In genomic region chr2:125187904-125188303, GRCm38 (mm10) we compare ENCODE assay signal across 25 mouse cellular contexts. TPM values are rescaled to one million over a fixed set of nuclear protein-coding genes. Genes with fewer than 3 reads are reported as not detected.
DNase-seq lines count a peak whose midpoint lies in the region; ATAC-seq lines count a peak whose summit lies in the region.
"Had no signal": no experiment of that assay in that cellular context is flagged by ENCODE, and none has a peak within 500 bp of the region (broad histone marks: within the 10 kb centered on the region; RNA-seq: fewer than 3 reads in every experiment).

No protein-coding gene starts in this region.

- no peaks in the 10 kb centered on the region for H3K36me3 ChIP-seq in embryonic facial prominence, embryonic 14.5 days (ENCODE audit: control insufficient read depth, insufficient read depth, low read length)
- H3K36me3 ChIP-seq: embryonic facial prominence, embryonic 13.5 days; forebrain, embryonic 15.5 days had no signal

- no peaks in the 10 kb centered on the region for H3K9me3 ChIP-seq in embryonic facial prominence, embryonic 14.5 days (ENCODE audit: control insufficient read depth, low read length)
- H3K9me3 ChIP-seq: embryonic facial prominence, embryonic 13.5 days; forebrain, embryonic 13.5 days; forebrain, embryonic 15.5 days had no signal

- 42% methylated on average over 11 of the region's 11 CpGs for WGBS in embryonic facial prominence, embryonic 14.5 days

- no peak overlapping the region for H3K4me3 ChIP-seq in embryonic facial prominence, embryonic 14.5 days (ENCODE audit: low read depth, low read length)
- H3K4me3 ChIP-seq: embryonic facial prominence, embryonic 13.5 days; forebrain, embryonic 13.5 days; forebrain, embryonic 15.5 days had no signal

- no peaks in the 10 kb centered on the region for H3K4me1 ChIP-seq in embryonic facial prominence, embryonic 14.5 days (ENCODE audit: control insufficient read depth, insufficient read depth, low read length)
- H3K4me1 ChIP-seq: forebrain, embryonic 13.5 days; forebrain, embryonic 15.5 days had no signal

- no peak overlapping the region for H3K27ac ChIP-seq in embryonic facial prominence, embryonic 14.5 days (replicated peaks; ENCODE audit: low read depth, low read length)
- H3K27ac ChIP-seq: embryonic facial prominence, embryonic 13.5 days; forebrain, embryonic 13.5 days; forebrain, embryonic 15.5 days had no signal

- ATAC-seq in embryonic facial prominence, embryonic 14.5 days (ENCODE audit: low read depth) = no peak
- ATAC-seq in cerebellum, adult (ENCODE audit: insufficient number of reproducible peaks, low FRiP score, low TSS enrichment) = no peak
- ATAC-seq: forebrain, embryonic 13.5 days; forebrain, embryonic 15.5 days; forebrain, postnatal 0 days had no signal

- peak; percentile 71 for DNase-seq in heart, adult 11 months
- DNase-seq in heart, adult 18-20 months = no peak
- peak; percentile 23 for DNase-seq in left cerebral cortex, postnatal 4 days
- no peak for DNase-seq in left cerebral cortex, adult 18-20 months (ENCODE audit: low spot score in 2 of 2)
- peak; percentile 58 for DNase-seq in embryonic facial prominence, embryonic 14.5 days (ENCODE audit: low spot score)
- DNase-seq: adrenal gland, adult 2 months; adrenal gland, postnatal 10 days; adrenal gland, postnatal 25 days; cerebellum, adult 11 months; cerebellum, adult 18-20 months; cerebellum, adult 8-10 months; cerebellum, adult 9-11 months; cerebellum, postnatal 36 days; embryo, embryonic 11 days; forebrain, postnatal 0 days had no signal

- 0 out of 2 replicates have a peak, but pooled peaks cover 5% of the 10 kb centered on the region for H3K27me3 ChIP-seq in embryonic facial prominence, embryonic 14.5 days (replicated peaks; ENCODE audit: control insufficient read depth, insufficient read depth, low read length)
- H3K27me3 ChIP-seq: forebrain, embryonic 13.5 days; forebrain, embryonic 15.5 days had no signal

- H3K4me2 ChIP-seq in embryonic facial prominence, embryonic 14.5 days (ENCODE audit: low read depth, low read length) = no peak overlapping the region
- H3K4me2 ChIP-seq: embryonic facial prominence, embryonic 13.5 days; forebrain, embryonic 13.5 days; forebrain, embryonic 15.5 days had no signal

- intact Hi-C loops in left cerebral cortex, postnatal 4 days (cut with DNase I) = loop anchor here (5.0 to 10.0 kb wide), 3 partner anchors 131 to 1086 kb away; no protein-coding TSS in a partner anchor

- H3K9ac ChIP-seq in embryonic facial prominence, embryonic 14.5 days (ENCODE audit: low read depth, low read length) = no peak overlapping the region
- H3K9ac ChIP-seq: embryonic facial prominence, embryonic 13.5 days; forebrain, embryonic 13.5 days; forebrain, embryonic 15.5 days; forebrain, postnatal 0 days had no signal

RNA-seq across cellular contexts. Expression of gene Slc12a1, which starts 35.6 kb away (rescaled TPM):
- total RNA-seq in heart, adult 18-20 months (2021) = not detected
- under 1 TPM; 0.10 to 0.12 TPM for total RNA-seq in left cerebral cortex, postnatal 4 days (2021)
- under 1 TPM in 1 of 2 experiments, not detected in 1; 0.09 TPM for total RNA-seq in left cerebral cortex, adult 18-20 months (2021)
- polyA plus RNA-seq in embryonic facial prominence, embryonic 14.5 days (2014; fragmentation: Nextera tagmentation; extraction: Ambion mirVana) = not detected in 2 replicates
- total RNA-seq: adrenal gland, adult 2 months; adrenal gland, postnatal 10 days; adrenal gland, postnatal 25 days; MEL had no signal
- polyA plus RNA-seq: adrenal gland, adult 2 months; C2C12; forebrain, embryonic 11.5 days; forebrain, embryonic 13.5 days; forebrain, embryonic 15.5 days had no signal

RNA-seq across cellular contexts. Expression of gene Ctxn2, which starts 51.4 kb away (rescaled TPM):
- not detected for total RNA-seq in heart, adult 18-20 months (2021)
- 10 to 100 TPM in 1 of 2 experiments, 1 to 10 TPM in 1; 6.7 to 10.8 TPM for total RNA-seq in left cerebral cortex, postnatal 4 days (2021)
- 10 to 100 TPM in 1 of 2 experiments, 1 to 10 TPM in 1; 10.0 to 13.8 TPM for total RNA-seq in left cerebral cortex, adult 18-20 months (2021)
- polyA plus RNA-seq in embryonic facial prominence, embryonic 14.5 days (2014; fragmentation: Nextera tagmentation; extraction: Ambion mirVana) = not detected in 2 replicates
- total RNA-seq: adrenal gland, adult 2 months; adrenal gland, postnatal 25 days; adrenal gland, postnatal 4 days; common myeloid progenitor, adult 5-6 weeks; ES-E14; MEL had no signal
- polyA plus RNA-seq: adrenal gland, adult 2 months; C2C12; embryonic facial prominence, embryonic 13.5 days; forebrain, embryonic 11.5 days had no signal

RNA-seq across cellular contexts. Expression of gene Dut, which starts 59.1 kb away (rescaled TPM):
- total RNA-seq in heart, adult 18-20 months (2021) = 10 to 100 TPM; 31.9 to 32.5 TPM
- total RNA-seq in left cerebral cortex, postnatal 4 days (2021) = 10 to 100 TPM; 39.7 to 45.9 TPM
- 10 to 100 TPM; 24.5 to 26.9 TPM for total RNA-seq in left cerebral cortex, adult 18-20 months (2021)
- 119 and 124 TPM in 2 replicates for polyA plus RNA-seq in embryonic facial prominence, embryonic 14.5 days (2014; fragmentation: Nextera tagmentation; extraction: Ambion mirVana)

Comparison
In these comparisons a context has a peak if more than half of its experiments do, and no peak if none do; other contexts are left out.
1. DNase-seq: peak in heart, adult 11 months (single experiment), left cerebral cortex, postnatal 4 days (single experiment) and embryonic facial prominence, embryonic 14.5 days (single experiment); none in heart, adult 18-20 months (0 of 2) and left cerebral cortex, adult 18-20 months (0 of 2).
2. RNA of gene Ctxn2, which starts 51.4 kb away (total RNA-seq): 10.0 to 13.8 TPM in left cerebral cortex, adult 18-20 months and 6.7 to 10.8 TPM in left cerebral cortex, postnatal 4 days; not detected in heart, adult 18-20 months; every median in the first group is over 4 times any median in the second.